Mouse (Mus musculus): Measurements from ENCODE around the gene Baz1b. TPM values are rescaled to one million over a fixed set of nuclear protein-coding genes. Genes with fewer than 3 reads are reported as not detected.

The Baz1b gene
- polyA plus RNA-seq, 1 experiment from 2014 or later = 77.6 TPM

- DNase-seq (ENCODE audit: low spot score) (no peak), ATAC-seq (ENCODE audit: low FRiP score) (no peak)
- peaks cover 19% of the 10 kb centered on the region for H3K36me3 ChIP-seq (ENCODE audit: control insufficient read depth, insufficient read depth, low read length)
- WGBS = 92% methylated on average over 4 of the region's 4 CpGs
- no peak overlapping the region for H3K9ac ChIP-seq (ENCODE audit: low read depth, low read length)
- H3K4me1 ChIP-seq (replicated peaks; ENCODE audit: control insufficient read depth, insufficient read depth, low read length) = no peaks in the 10 kb centered on the region
- no peak overlapping the region for H3K27ac ChIP-seq (ENCODE audit: low read depth, low read length)
- no peak overlapping the region for H3K4me3 ChIP-seq (ENCODE audit: low read depth, low read length)
- no peaks in the 10 kb centered on the region for H3K9me3 ChIP-seq (ENCODE audit: control insufficient read depth, low read length)
- no peak overlapping the region for H3K4me2 ChIP-seq (replicated peaks; ENCODE audit: low read depth, low read length)
- H3K27me3 ChIP-seq (ENCODE audit: control insufficient read depth, insufficient read depth, low read length) = no peaks in the 10 kb centered on the region
Observed at GRCm38 (mm10) chr5:135230186-135230585, 43.1 kb downstream of the Baz1b start.

DNA sequence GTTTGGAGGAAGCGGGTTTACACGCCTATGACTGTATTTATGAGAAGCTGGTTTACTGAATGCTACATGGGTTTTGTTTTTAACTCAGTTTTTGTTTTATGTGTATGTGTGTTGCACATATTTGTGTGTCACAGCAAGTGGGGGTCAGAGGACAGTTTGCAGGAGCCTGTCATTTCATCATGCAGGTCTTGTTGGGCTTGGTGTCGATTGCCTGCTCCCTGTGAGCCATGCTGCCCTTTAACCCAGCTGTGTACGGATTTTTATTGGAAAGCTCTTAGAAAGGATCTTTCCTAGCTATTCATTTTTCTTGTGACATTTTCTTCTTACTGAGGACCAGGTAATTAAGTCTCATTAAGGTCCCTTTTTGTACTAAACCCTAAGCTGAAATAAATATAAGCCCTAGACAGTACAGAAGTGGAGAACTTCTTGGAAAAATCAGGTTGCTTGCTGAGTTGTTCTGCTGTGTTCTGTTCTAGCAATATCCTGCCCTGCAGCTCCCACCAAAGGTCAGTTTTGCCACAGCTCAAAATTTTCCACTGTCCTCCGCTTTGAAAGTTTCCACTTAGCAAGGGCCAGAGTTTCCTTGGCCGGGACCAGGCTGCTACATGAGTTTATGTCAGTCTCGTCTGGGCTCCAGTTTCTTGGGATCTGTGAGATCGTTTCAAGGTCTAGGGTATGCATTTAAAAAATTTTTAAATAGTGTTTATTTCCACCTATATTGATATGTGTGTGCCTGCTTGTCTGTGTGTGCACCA lies 46.3 kb downstream of the Baz1b start:
- ATAC-seq (ENCODE audit: low FRiP score) = no peak

GRCm38 (mm10) chr5:135236571-135236970 lies 49.5 kb downstream of the Baz1b start:
- Histone ChIP-seq H3K4me2 (replicated peaks; ENCODE audit: low read depth, low read length) (no peak overlapping the region), H3K4me3 (ENCODE audit: low read depth, low read length) (no peak overlapping the region), H3K36me3 (ENCODE audit: control insufficient read depth, insufficient read depth, low read length) (peaks cover 28% of the 10 kb centered on the region), H3K9ac (ENCODE audit: low read depth, low read length) (no peak overlapping the region), H3K27me3 (ENCODE audit: control insufficient read depth, insufficient read depth, low read length) (no peaks in the 10 kb centered on the region), H3K27ac (ENCODE audit: low read depth, low read length) (no peak overlapping the region), H3K4me1 (replicated peaks; ENCODE audit: control insufficient read depth, insufficient read depth, low read length) (no peaks in the 10 kb centered on the region), H3K9me3 (ENCODE audit: control insufficient read depth, low read length) (no peaks in the 10 kb centered on the region)
- 46% methylated on average over 2 of the region's 2 CpGs for WGBS
- no peak for ATAC-seq (ENCODE audit: low FRiP score)
- peak; percentile 81 for DNase-seq (ENCODE audit: low spot score)

More for the DNA sequence above, 46.3 kb downstream of the Baz1b start:
- Histone ChIP-seq H3K27me3 (ENCODE audit: control insufficient read depth, insufficient read depth, low read length) (no peaks in the 10 kb centered on the region), H3K4me1 (replicated peaks; ENCODE audit: control insufficient read depth, insufficient read depth, low read length) (no peaks in the 10 kb centered on the region), H3K4me3 (ENCODE audit: low read depth, low read length) (no peak overlapping the region), H3K9me3 (ENCODE audit: control insufficient read depth, low read length) (no peaks in the 10 kb centered on the region), H3K4me2 (replicated peaks; ENCODE audit: low read depth, low read length) (no peak overlapping the region), H3K9ac (ENCODE audit: low read depth, low read length) (no peak overlapping the region), H3K36me3 (ENCODE audit: control insufficient read depth, insufficient read depth, low read length) (peaks cover 28% of the 10 kb centered on the region), H3K27ac (ENCODE audit: low read depth, low read length) (no peak overlapping the region)
- 84% methylated on average over 8 of the region's 8 CpGs for WGBS
- no peak for DNase-seq (ENCODE audit: low spot score)

- Histone ChIP-seq H3K27me3 (ENCODE audit: control insufficient read depth, insufficient read depth, low read length) (no peaks in the 10 kb centered on the region), H3K36me3 (ENCODE audit: control insufficient read depth, insufficient read depth, low read length) (peaks cover 34% of the 10 kb centered on the region), H3K4me3 (ENCODE audit: low read depth, low read length) (no peak overlapping the region), H3K4me2 (replicated peaks; ENCODE audit: low read depth, low read length) (no peak overlapping the region), H3K27ac (ENCODE audit: low read depth, low read length) (no peak overlapping the region), H3K4me1 (replicated peaks; ENCODE audit: control insufficient read depth, insufficient read depth, low read length) (no peaks in the 10 kb centered on the region), H3K9me3 (ENCODE audit: control insufficient read depth, low read length) (no peaks in the 10 kb centered on the region), H3K9ac (ENCODE audit: low read depth, low read length) (no peak overlapping the region)
- DNase-seq (ENCODE audit: low spot score) = no peak
- ATAC-seq (ENCODE audit: low FRiP score) = no peak
- WGBS = 86% methylated on average over 2 of the region's 2 CpGs
Observed at GRCm38 (mm10) chr5:135238832-135239231, 51.8 kb downstream of the Baz1b start.

DNA sequence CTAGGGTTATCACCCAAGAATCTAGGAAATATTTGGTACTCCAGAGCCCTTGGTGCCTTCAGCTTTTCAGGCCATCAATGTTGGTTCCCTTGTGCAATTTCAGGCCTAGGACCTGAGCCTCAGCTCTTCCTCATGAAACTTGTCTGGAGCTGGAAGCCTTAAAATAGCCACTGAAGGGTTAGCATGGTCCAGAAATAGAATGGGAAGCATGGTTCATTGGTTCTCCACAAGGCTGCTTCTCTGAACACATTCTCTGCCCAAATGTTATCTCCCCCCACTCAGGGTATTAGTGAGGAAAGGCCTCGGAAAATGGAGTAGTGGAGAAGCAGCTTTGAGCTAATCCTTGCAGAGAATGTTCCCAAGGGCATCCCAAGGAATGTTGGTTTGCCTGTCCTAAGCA lies 54.4 kb downstream of the Baz1b start:
- no peak for ATAC-seq (ENCODE audit: low FRiP score)
- H3K9me3 ChIP-seq (ENCODE audit: control insufficient read depth, low read length) = no peaks in the 10 kb centered on the region
- no peaks in the 10 kb centered on the region for H3K27me3 ChIP-seq (ENCODE audit: control insufficient read depth, insufficient read depth, low read length)
- no peak overlapping the region for H3K4me3 ChIP-seq (ENCODE audit: low read depth, low read length)
- H3K36me3 ChIP-seq (ENCODE audit: control insufficient read depth, insufficient read depth, low read length) = peaks cover 46% of the 10 kb centered on the region
- no peak for DNase-seq (ENCODE audit: low spot score)
- no peak overlapping the region for H3K27ac ChIP-seq (ENCODE audit: low read depth, low read length)
- no peak overlapping the region for H3K9ac ChIP-seq (ENCODE audit: low read depth, low read length)
- 78% methylated on average over 1 of the region's 1 CpGs for WGBS
- H3K4me1 ChIP-seq (replicated peaks; ENCODE audit: control insufficient read depth, insufficient read depth, low read length) = no peaks in the 10 kb centered on the region
- H3K4me2 ChIP-seq (replicated peaks; ENCODE audit: low read depth, low read length) = no peak overlapping the region

DNA sequence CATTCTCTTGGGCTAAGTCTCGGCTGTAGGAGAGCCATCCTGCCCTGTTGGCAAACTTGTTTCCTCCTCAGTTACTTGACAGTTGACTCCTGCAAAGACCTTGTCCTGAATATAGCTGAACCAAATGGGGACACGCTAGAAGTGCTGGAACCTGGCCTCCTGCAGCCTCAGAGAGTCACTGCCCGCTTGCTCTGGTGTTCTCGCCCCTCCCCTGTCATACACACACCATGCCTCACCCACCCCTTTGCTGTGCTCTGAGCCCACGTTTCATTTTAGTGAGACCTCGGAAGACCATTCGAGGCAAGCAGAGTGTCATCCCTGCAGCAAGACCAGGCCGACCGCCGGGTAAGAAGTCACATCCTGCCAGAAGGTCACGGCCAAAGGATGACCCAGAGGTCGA lies 55.1 kb downstream of the Baz1b start:
- Histone ChIP-seq H3K27ac (ENCODE audit: low read depth, low read length) (no peak overlapping the region), H3K4me2 (replicated peaks; ENCODE audit: low read depth, low read length) (no peak overlapping the region), H3K4me3 (ENCODE audit: low read depth, low read length) (no peak overlapping the region), H3K4me1 (replicated peaks; ENCODE audit: control insufficient read depth, insufficient read depth, low read length) (no peaks in the 10 kb centered on the region), H3K9me3 (ENCODE audit: control insufficient read depth, low read length) (no peaks in the 10 kb centered on the region), H3K27me3 (ENCODE audit: control insufficient read depth, insufficient read depth, low read length) (no peaks in the 10 kb centered on the region), H3K9ac (ENCODE audit: low read depth, low read length) (no peak overlapping the region), H3K36me3 (ENCODE audit: control insufficient read depth, insufficient read depth, low read length) (peaks cover 46% of the 10 kb centered on the region)
- no peak for DNase-seq (ENCODE audit: low spot score)
- ATAC-seq (ENCODE audit: low FRiP score) = no peak
- WGBS = 80% methylated on average over 12 of the region's 12 CpGs

GRCm38 (mm10) chr5:135242608-135243007 lies 55.5 kb downstream of the Baz1b start:
- H3K27me3 ChIP-seq (ENCODE audit: control insufficient read depth, insufficient read depth, low read length) = no peaks in the 10 kb centered on the region
- no peak overlapping the region for H3K27ac ChIP-seq (ENCODE audit: low read depth, low read length)
- no peak overlapping the region for H3K4me2 ChIP-seq (replicated peaks; ENCODE audit: low read depth, low read length)
- H3K4me3 ChIP-seq (ENCODE audit: low read depth, low read length) = no peak overlapping the region
- DNase-seq (ENCODE audit: low spot score) (no peak), ATAC-seq (ENCODE audit: low FRiP score) (no peak)
- peaks cover 42% of the 10 kb centered on the region for H3K36me3 ChIP-seq (ENCODE audit: control insufficient read depth, insufficient read depth, low read length)
- no peaks in the 10 kb centered on the region for H3K9me3 ChIP-seq (ENCODE audit: control insufficient read depth, low read length)
- no peak overlapping the region for H3K9ac ChIP-seq (ENCODE audit: low read depth, low read length)
- WGBS = 91% methylated on average over 3 of the region's 3 CpGs
- no peaks in the 10 kb centered on the region for H3K4me1 ChIP-seq (replicated peaks; ENCODE audit: control insufficient read depth, insufficient read depth, low read length)

- WGBS = 100% methylated on average over 1 of the region's 1 CpGs
- H3K36me3 ChIP-seq (ENCODE audit: control insufficient read depth, insufficient read depth, low read length) = peaks cover 36% of the 10 kb centered on the region
- ATAC-seq (ENCODE audit: low FRiP score) (no peak), DNase-seq (ENCODE audit: low spot score) (no peak)
- H3K9me3 ChIP-seq (ENCODE audit: control insufficient read depth, low read length) = no peaks in the 10 kb centered on the region
- H3K27ac ChIP-seq (ENCODE audit: low read depth, low read length) = no peak overlapping the region
- H3K9ac ChIP-seq (ENCODE audit: low read depth, low read length) = no peak overlapping the region
- no peaks in the 10 kb centered on the region for H3K27me3 ChIP-seq (ENCODE audit: control insufficient read depth, insufficient read depth, low read length)
- no peak overlapping the region for H3K4me3 ChIP-seq (ENCODE audit: low read depth, low read length)
- no peak overlapping the region for H3K4me2 ChIP-seq (replicated peaks; ENCODE audit: low read depth, low read length)
- no peaks in the 10 kb centered on the region for H3K4me1 ChIP-seq (replicated peaks; ENCODE audit: control insufficient read depth, insufficient read depth, low read length)
Observed at GRCm38 (mm10) chr5:135243166-135243565, 56.1 kb downstream of the Baz1b start.

GRCm38 (mm10) chr5:135246531-135246930 lies 59.5 kb downstream of the Baz1b start:
- no peak overlapping the region for H3K9ac ChIP-seq (ENCODE audit: low read depth, low read length)
- ATAC-seq (ENCODE audit: low FRiP score) = no peak
- no peak overlapping the region for H3K4me2 ChIP-seq (replicated peaks; ENCODE audit: low read depth, low read length)
- no peak overlapping the region for H3K4me3 ChIP-seq (ENCODE audit: low read depth, low read length)
- H3K9me3 ChIP-seq (ENCODE audit: control insufficient read depth, low read length) = no peaks in the 10 kb centered on the region
- peaks cover 24% of the 10 kb centered on the region for H3K36me3 ChIP-seq (ENCODE audit: control insufficient read depth, insufficient read depth, low read length)
- H3K27ac ChIP-seq (ENCODE audit: low read depth, low read length) = no peak overlapping the region
- DNase-seq (ENCODE audit: low spot score) = no peak
- H3K27me3 ChIP-seq (ENCODE audit: control insufficient read depth, insufficient read depth, low read length) = 0 out of 2 replicates have a peak, but pooled peaks cover 7% of the 10 kb centered on the region
- peaks cover 8% of the 10 kb centered on the region for H3K4me1 ChIP-seq (replicated peaks; ENCODE audit: control insufficient read depth, insufficient read depth, low read length)
- WGBS = 66% methylated on average over 4 of the region's 4 CpGs

Data from hindbrain, embryonic 11.5 days (tissue).